Mouse (Mus musculus) megakaryocyte-erythroid progenitor cell, adult 5-6 weeks (primary cell): Measurements from ENCODE around the gene Mgat5b. TPM values are rescaled to one million over a fixed set of nuclear protein-coding genes. Genes with fewer than 3 reads are reported as not detected.

Experiments used
- ATAC-seq: replicated peaks from 2 replicates; pipeline ENCODE4 v1.8.0; 2016; ENCODE audit warnings: mild to moderate bottlenecking, inconsistent platforms; ENCODE audit not compliant: severe bottlenecking, poor library complexity, low FRiP score, low TSS enrichment
- total RNA-seq, 2 experiments: library from RNA; stranded (forward) in 1 of 2; stranded (reverse) in 1 of 2; fragments of 200-1000, 215-1000 nt in 1 of 2; fragments of >200 nt in 1 of 2; fragmentation: Nextera tagmentation in 1 of 2; gene quantifications; 2 replicates each; pipeline ENCODE4 v1.2.3; 2014 to 2017

Gene Mgat5b
- total RNA-seq, 2 experiments from 2014 or later: not detected

DNA sequence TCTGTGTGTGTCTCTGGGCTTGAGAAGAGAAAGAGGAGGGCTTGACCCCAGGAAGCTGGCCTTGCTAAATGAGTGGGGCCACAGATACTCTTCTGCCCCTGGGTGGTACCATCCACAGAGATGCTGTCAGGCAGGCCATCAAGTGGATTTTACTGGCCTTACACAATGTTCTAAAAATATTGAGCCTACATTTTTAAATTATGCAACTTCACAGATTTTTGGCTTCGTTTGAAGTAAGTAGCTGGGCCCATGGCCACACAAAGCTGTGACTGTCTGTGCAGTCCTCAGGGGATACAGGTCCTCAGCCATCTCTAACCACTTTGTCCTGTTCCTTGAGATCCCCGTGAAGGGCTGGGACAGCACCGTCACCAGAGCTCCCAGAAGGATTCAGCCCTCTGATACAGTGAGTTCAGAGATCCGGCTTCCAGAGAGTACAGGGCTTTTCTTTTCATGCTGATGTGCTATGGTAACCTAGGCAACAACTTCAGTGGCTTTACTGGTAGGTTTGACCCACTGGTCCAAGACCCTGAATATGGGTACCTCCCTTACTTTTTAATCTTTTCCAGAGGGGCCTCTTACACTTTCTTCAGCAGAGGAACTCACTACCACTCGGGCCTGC lies 4.3 kb upstream of the Mgat5b start:
- ATAC-seq: no peak

DNA sequence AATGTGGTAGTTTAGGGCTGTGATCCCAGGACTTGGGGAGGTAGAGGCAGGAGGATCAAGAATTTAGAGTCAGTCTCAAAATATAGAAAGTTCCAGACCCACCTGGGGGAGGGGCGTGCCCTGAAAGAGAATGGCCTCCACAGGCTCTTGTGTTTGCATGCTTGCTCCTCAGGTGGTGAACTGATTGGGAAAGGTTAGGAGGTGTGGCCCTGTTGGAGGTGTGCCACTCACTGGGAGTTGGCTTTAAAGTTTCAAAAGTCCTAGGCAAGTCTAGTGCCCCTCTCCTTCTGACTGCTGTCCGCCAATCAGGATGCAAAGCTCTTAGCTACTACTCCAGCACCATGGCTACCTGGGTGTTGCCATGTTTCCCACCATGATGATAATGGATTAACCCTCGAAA lies 3.4 kb upstream of the Mgat5b start:
- no peak for ATAC-seq

DNA sequence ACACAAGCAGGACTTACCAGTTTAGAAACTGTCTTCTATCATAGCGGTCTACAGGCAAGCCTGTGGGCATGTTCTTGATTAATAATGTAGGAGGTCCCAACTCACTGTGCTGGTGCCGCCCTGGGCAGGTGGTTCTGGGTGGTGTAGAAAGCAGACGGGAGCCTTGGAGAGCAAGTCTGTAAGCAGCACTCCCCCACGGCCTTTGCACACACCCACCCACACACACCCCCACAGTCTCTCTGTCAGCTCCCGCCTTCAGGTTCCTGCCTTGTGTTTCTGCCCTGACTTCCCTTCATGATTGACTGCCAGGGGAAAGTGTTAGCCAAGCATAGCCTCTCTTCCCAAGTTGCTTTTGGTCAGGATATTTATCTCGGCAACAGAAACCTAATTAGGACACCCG lies 1.3 kb upstream of the Mgat5b start:
- no peak for ATAC-seq

DNA sequence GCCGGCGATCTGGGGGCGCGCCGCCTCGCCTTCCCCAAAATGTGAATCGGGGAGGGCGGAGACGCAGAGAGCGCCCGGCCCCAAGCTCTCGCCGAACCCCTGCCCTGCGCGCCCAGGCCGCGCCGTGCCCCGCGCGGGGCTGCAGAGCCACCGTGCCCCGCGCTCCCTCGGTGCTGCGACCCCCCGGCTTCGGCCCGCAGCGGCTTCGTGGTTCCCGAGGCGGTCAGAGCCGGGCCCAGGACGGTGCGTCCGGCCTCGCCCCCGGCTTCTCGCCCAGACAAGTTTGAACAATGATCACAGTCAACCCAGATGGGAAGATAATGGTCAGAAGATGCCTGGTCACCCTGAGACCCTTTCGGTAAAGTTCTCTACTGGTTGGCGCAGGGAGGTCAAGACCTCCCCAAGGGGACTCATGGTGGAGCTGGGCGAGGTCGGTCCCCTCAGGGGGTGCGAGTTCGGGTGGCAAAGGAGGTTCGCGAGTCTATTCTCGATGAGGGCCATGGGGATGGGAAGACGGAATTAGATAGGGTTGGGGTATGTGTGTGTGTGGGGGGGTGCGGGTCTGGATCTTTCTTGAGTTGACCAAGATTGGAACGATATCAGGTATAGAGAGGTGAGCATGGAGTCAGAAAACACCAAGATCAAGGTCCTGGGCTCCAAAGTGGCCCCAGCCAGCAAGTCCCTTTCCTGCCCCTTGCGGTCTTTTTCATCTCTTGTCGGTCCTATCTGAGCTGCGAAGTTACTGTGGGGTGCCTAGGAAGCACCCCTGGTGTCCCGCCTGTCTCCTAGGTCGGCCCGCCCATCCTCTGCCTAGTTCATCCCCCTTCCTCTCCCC lies 740 bp downstream of the Mgat5b start:
- ATAC-seq: no peak

DNA sequence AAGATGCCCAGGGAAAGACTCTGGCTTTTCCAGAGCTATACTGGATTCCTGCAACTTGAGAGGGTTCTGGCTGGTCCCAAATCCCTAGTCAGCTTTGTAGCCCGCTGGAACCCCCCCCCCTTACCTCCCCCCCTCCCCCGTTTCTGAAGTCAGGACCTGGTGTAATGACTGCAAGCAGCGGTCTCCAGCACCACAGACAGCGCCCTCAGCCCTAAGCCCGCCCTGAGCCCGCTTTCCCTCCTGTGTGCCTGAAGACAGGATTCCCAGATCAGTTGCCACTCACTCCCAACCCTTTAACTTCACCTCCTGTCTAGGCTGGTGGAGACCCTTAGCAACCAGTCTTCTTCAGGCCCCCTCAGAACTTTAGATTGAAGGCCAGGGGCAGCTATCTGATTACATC lies 2.1 kb downstream of the Mgat5b start:
- ATAC-seq: no peak

DNA sequence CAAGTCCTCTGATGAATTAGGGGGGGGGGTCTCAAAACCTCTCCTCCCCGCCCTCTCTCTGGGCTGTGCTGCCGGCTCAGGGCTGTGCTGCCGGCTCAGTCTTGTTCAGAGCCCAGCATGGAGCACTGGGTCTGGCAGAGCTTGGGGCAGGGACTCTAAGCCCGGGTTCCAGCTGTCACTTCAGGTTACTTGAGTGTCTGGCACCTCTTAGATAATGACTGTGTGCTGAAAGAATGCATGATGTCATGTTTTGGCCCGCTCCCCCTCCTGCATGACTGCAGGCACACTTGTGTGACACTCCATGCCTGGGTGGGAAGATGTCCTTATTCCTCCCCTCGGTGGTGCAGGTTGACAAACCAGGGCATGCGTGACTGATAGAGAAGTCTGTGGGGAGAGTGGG lies 3.4 kb downstream of the Mgat5b start:
- ATAC-seq: no peak

GRCm38 (mm10) chr11:116928031-116928430 lies 9.4 kb downstream of the Mgat5b start:
- no peak for ATAC-seq

GRCm38 (mm10) chr11:116934862-116935261 lies 16.2 kb downstream of the Mgat5b start:
- no peak for ATAC-seq

DNA sequence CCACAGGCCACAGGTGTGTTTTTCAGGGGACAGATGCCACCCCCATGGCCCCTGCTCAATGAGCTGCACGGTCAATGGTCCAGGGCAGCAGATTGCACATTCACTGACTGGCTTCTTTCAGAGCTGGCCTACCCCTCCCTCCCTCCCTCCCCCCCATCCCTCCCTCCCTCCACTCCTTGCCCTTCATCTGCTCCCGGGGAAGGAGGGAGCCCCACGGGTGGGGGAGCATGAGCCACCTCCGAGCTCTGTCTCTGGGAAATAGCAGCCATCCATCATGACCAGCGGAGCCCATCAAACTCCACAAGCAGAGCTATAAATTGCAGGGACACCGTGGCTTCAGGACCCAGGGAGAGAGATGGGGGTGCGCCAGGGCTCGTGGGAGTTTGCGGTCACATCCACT lies 16.7 kb downstream of the Mgat5b start:
- ATAC-seq: no peak

DNA sequence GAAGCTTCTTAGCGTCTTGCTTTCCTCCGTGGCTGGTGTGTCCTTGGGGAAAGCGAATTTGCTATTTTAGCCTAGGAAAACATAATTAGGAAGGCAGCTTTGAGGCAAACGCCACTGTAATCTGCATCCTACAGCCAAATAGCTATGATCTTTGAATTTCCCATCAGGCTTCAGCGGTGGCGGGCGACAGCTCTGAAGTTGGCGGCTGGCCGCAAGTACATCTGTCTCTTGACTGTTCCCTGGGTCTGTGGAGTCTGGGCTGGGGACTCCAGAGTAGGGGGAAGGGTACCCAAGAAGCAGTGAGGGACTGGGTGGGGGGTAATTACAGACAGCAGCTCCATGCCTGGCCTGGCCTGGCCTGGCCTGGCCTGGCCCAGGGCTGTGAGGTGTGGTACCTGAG lies 17.3 kb downstream of the Mgat5b start:
- ATAC-seq: no peak

- no peak for ATAC-seq
Measured at GRCm38 (mm10) chr11:116937141-116937540, 18.5 kb downstream of the Mgat5b start.

- no peak for ATAC-seq
Measured at GRCm38 (mm10) chr11:116940088-116940855, 21.6 kb downstream of the Mgat5b start.

DNA sequence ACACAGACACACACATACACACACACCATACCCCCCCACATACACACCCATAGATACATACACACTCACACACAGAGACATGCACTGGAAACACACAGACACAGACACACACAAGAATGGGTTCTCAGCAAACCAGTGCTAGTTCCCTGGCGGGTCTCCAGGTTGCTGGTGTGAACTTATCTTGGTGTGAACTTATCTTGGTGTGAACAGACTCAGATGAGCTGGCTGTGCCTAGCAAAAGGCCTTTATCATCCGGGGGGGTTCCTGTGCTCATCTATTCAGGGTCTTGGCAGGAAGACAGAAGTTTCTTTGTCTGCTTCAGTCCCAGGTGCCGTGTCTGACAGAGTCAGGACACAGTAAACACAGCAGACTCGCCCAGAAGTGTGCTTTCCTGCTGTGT lies 25.7 kb downstream of the Mgat5b start:
- ATAC-seq: no peak

GRCm38 (mm10) chr11:116949832-116950231 lies 31.2 kb downstream of the Mgat5b start:
- no peak for ATAC-seq

GRCm38 (mm10) chr11:116951429-116951828 lies 32.8 kb downstream of the Mgat5b start:
- no peak for ATAC-seq

GRCm38 (mm10) chr11:116954231-116955118 lies 35.8 kb downstream of the Mgat5b start:
- no peak for ATAC-seq

GRCm38 (mm10) chr11:116958601-116959000 lies 39.9 kb downstream of the Mgat5b start:
- ATAC-seq: no peak

- no peak for ATAC-seq
Measured at GRCm38 (mm10) chr11:116965061-116965460, 46.4 kb downstream of the Mgat5b start.

GRCm38 (mm10) chr11:116965961-116966360 lies 47.3 kb downstream of the Mgat5b start:
- no peak for ATAC-seq
